Mouse (Mus musculus): Measurements from ENCODE around the gene Mcat. TPM values are rescaled to one million over a fixed set of nuclear protein-coding genes. Genes with fewer than 3 reads are reported as not detected.

Gene Mcat
- polyA plus RNA-seq, 1 experiment from 2014 or later: 43.1 TPM

DNA sequence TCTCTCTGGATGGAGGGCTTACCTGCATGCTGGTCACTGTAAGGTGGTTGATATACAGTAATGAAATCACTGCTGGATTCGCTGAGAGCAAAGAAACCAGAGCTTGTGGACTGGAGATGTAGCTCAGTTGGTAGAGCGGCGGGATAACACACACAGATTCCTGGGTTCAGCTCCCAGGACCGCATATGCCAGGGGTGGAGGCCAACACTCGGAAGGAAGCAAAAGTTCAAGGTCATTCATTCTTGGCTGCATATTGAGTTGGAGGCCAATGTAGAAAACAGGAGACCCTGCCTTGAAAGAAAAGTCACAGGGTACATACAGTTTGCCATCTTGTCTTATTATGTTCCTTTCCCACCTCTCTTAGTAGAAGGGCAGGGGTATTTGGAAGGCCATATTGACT, 33.8 kb downstream of the Mcat start:
- TF ChIP-seq CTCF (IDR thresholded peaks at IDR 0.05; ENCODE audit: low read depth): no peak
- 64% methylated on average over 5 of the region's 5 CpGs for WGBS
- Histone ChIP-seq H3K4me3 (ENCODE audit: low read depth, low read length) (no peak overlapping the region), H3K9me3 (ENCODE audit: low read depth, low read length) (no peaks in the 10 kb centered on the region), H3K36me3 (ENCODE audit: insufficient read depth) (no peaks in the 10 kb centered on the region), H3K27ac (ENCODE audit: low read depth) (peak overlapping the region; percentile 16; the same call in 1 of the 2 replicates), H3K27me3 (ENCODE audit: insufficient read depth, low read length) (peaks cover 25% of the 10 kb centered on the region), H3K4me2 (no peak overlapping the region), H3K9ac (no peak overlapping the region), H3K4me1 (ENCODE audit: insufficient read depth) (peaks cover 3% of the 10 kb centered on the region)
- peak; percentile 46 for DNase-seq
- no peak for ATAC-seq (ENCODE audit: insufficient read depth)

DNA sequence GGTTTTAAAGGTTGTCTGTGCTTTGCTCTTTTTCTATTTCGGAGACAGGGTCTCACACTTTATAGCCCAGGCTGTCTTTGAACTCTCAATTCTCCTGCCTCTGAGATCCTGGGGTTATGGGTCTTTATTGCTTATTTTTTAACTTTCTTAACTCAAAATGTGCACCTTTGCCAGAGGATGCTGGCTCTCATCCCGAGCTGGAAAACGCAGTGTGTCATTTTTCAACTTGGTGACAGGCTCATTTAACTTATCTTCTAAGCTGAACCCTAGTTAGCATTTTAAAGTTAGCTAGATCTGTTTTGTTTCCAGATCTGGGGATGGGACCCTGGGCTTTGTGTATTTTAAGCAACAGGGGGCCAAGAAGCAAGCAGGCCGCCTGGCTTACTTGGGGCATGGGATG, 34.7 kb downstream of the Mcat start:
- H3K27ac ChIP-seq (ENCODE audit: low read depth): no peak overlapping the region
- no peak overlapping the region for H3K4me2 ChIP-seq
- no peak for TF ChIP-seq CTCF (IDR thresholded peaks at IDR 0.05; ENCODE audit: low read depth)
- 47% methylated on average over 4 of the region's 4 CpGs for WGBS
- peaks cover 25% of the 10 kb centered on the region for H3K27me3 ChIP-seq (ENCODE audit: insufficient read depth, low read length)
- H3K4me1 ChIP-seq (ENCODE audit: insufficient read depth): peaks cover 3% of the 10 kb centered on the region
- H3K4me3 ChIP-seq (ENCODE audit: low read depth, low read length): no peak overlapping the region
- no peak for ATAC-seq (ENCODE audit: insufficient read depth)
- no peak overlapping the region for H3K9ac ChIP-seq
- H3K9me3 ChIP-seq (ENCODE audit: low read depth, low read length): no peaks in the 10 kb centered on the region
- no peak for DNase-seq
- H3K36me3 ChIP-seq (ENCODE audit: insufficient read depth): no peaks in the 10 kb centered on the region

DNA sequence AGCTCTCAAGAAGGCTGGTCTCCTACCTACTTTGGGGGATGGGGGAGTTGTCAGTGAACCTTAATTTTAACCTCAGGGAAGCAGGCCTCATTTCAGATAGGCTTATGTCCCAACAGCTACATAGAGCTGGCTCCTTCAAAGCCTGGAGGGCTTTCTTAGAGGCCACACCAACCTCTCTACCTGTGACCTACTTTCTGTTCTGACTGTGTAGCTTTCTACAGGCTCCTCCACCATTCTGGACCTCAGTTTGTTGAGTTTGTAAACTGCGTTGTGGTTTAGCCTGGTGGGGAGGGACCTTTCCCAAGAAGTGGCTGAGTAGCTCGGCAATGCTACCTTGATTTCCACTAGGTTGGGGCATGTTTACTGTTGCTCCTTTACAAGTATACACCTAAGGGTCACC, 35.8 kb downstream of the Mcat start:
- H3K4me2 ChIP-seq: peak overlapping the region; percentile 93
- no peaks in the 10 kb centered on the region for H3K9me3 ChIP-seq (ENCODE audit: low read depth, low read length)
- WGBS: 63% methylated on average over 2 of the region's 2 CpGs
- peak overlapping the region; percentile 54; the same call in 1 of the 2 replicates for H3K9ac ChIP-seq
- no peak overlapping the region for H3K27ac ChIP-seq (ENCODE audit: low read depth)
- H3K36me3 ChIP-seq (ENCODE audit: insufficient read depth): no peaks in the 10 kb centered on the region
- no peak for TF ChIP-seq CTCF (IDR thresholded peaks at IDR 0.05; ENCODE audit: low read depth)
- H3K4me3 ChIP-seq (ENCODE audit: low read depth, low read length): peak overlapping the region; percentile 59
- H3K4me1 ChIP-seq (ENCODE audit: insufficient read depth): peaks cover 3% of the 10 kb centered on the region
- ATAC-seq (ENCODE audit: insufficient read depth): no peak
- peaks cover 25% of the 10 kb centered on the region for H3K27me3 ChIP-seq (ENCODE audit: insufficient read depth, low read length)
- DNase-seq: no peak

DNA sequence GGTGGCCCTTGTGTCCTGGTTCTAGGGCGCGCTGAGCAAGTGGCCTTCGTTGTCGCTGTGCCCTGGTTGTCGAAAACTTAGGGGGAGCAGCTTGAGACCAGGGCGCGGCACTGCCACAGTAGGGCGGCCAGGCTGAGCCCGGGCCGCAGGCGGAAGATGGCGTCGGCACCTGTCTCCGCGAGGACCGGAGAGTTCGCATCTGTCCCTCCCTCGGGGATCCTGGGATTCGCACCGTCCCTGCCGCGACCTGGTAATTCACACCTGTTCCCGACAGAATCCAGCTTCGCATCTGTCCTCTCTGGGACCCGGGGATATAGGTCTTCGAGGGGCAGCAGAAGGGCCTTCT, 36.5 kb downstream of the Mcat start:
- Histone ChIP-seq H3K4me1 (ENCODE audit: insufficient read depth) (peaks cover 3% of the 10 kb centered on the region), H3K27ac (ENCODE audit: low read depth) (no peak overlapping the region)

DNA sequence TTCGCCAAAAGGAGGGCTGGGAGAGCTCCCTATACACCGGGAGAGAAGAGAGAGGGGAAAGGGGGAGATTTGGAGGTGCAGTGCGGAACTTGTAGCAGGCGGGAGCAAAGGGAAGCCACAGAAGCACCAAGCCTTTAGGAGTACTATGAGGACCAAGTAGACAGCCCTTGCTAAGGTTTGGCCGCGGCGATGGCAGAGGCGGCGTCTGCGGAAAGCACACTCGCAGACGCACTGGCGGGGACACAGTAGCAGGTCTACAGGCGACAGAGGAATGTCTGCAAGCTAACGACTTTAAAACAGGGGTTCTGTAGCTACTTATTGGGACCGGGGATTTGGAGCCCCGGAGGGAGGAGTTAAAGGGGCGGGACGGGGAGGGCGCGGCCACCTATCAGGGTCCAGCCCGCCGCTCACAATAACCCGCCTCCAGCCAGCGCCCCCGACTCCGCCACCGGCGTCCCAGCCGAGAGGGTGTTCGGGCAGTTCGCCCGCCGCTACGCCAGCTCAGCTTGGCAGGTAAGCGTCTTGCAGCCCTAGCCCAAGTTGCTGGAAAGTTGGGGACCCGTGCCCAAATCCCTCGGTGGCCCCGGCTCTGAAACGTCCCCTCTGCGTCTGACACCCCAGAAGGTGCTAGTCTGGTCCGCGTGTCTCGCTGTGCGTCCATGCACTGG, 37.0 kb downstream of the Mcat start, which contains the start of gene Bik:
TSS of gene Bik (plus strand) at position 439 of the 668 bp plus-strand sequence.
- no peak for TF ChIP-seq CTCF (IDR thresholded peaks at IDR 0.05; ENCODE audit: low read depth)
- no peaks in the 10 kb centered on the region for H3K36me3 ChIP-seq (ENCODE audit: insufficient read depth)
- H3K4me2 ChIP-seq: peak within 1 kb of the TSS; percentile 93
- peaks cover 3% of the 10 kb centered on the region for H3K4me1 ChIP-seq (ENCODE audit: insufficient read depth)
- H3K9ac ChIP-seq: peak within 1 kb of the TSS; percentile 54
- ATAC-seq (ENCODE audit: insufficient read depth) (peak; percentile 76), DNase-seq (peak; percentile 73)
- H3K27ac ChIP-seq (ENCODE audit: low read depth): no peak within 1 kb of the TSS
- H3K4me3 ChIP-seq (ENCODE audit: low read depth, low read length): peak within 1 kb of the TSS; percentile 59
- under 1% methylated on average over 45 of the region's 45 CpGs for WGBS
- H3K27me3 ChIP-seq (ENCODE audit: insufficient read depth, low read length): peaks cover 25% of the 10 kb centered on the region
- H3K9me3 ChIP-seq (ENCODE audit: low read depth, low read length): no peaks in the 10 kb centered on the region

More for the DNA sequence above, 36.5 kb downstream of the Mcat start:
- H3K9ac ChIP-seq: peak overlapping the region; percentile 54
- H3K9me3 ChIP-seq (ENCODE audit: low read depth, low read length): no peaks in the 10 kb centered on the region
- H3K4me2 ChIP-seq: peak overlapping the region; percentile 93
- TF ChIP-seq CTCF (IDR thresholded peaks at IDR 0.05; ENCODE audit: low read depth): no peak
- no peaks in the 10 kb centered on the region for H3K36me3 ChIP-seq (ENCODE audit: insufficient read depth)
- peaks cover 25% of the 10 kb centered on the region for H3K27me3 ChIP-seq (ENCODE audit: insufficient read depth, low read length)
- 2% methylated on average over 26 of the region's 26 CpGs for WGBS
- ATAC-seq (ENCODE audit: insufficient read depth) (peak; percentile 39; the same call in 1 of the 2 replicates), DNase-seq (no peak)
- peak overlapping the region; percentile 59 for H3K4me3 ChIP-seq (ENCODE audit: low read depth, low read length)

DNA sequence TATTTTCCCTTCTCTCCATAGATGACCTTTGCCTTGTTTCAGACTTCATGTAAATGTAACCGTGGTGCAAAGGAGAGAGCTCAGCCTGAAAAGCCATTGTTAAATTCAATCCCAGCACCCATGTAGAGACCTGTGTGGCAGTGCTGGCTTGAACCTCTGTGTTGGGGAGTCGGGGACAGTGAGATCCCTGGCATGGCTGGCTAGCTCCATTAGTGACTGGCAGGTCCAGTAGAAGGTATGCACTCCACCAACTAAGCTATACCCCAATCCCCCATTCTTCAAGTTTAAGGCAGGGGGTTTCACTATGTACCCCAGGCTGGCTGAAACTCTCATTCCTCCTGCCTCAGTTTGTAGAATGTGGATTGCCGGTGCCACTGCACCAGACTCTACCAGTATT, 39.3 kb downstream of the Mcat start:
- H3K9ac ChIP-seq: no peak overlapping the region
- ATAC-seq (ENCODE audit: insufficient read depth) (no peak), DNase-seq (no peak)
- 64% methylated on average over 3 of the region's 3 CpGs for WGBS
- H3K27ac ChIP-seq (ENCODE audit: low read depth): no peak overlapping the region
- no peak overlapping the region for H3K4me2 ChIP-seq
- no peaks in the 10 kb centered on the region; the same call in 1 of the 2 replicates for H3K4me1 ChIP-seq (ENCODE audit: insufficient read depth)
- H3K27me3 ChIP-seq (ENCODE audit: insufficient read depth, low read length): peaks cover 25% of the 10 kb centered on the region
- no peak overlapping the region for H3K4me3 ChIP-seq (ENCODE audit: low read depth, low read length)
- H3K9me3 ChIP-seq (ENCODE audit: low read depth, low read length): no peaks in the 10 kb centered on the region
- TF ChIP-seq CTCF (IDR thresholded peaks at IDR 0.05; ENCODE audit: low read depth): no peak
- no peaks in the 10 kb centered on the region for H3K36me3 ChIP-seq (ENCODE audit: insufficient read depth)

DNA sequence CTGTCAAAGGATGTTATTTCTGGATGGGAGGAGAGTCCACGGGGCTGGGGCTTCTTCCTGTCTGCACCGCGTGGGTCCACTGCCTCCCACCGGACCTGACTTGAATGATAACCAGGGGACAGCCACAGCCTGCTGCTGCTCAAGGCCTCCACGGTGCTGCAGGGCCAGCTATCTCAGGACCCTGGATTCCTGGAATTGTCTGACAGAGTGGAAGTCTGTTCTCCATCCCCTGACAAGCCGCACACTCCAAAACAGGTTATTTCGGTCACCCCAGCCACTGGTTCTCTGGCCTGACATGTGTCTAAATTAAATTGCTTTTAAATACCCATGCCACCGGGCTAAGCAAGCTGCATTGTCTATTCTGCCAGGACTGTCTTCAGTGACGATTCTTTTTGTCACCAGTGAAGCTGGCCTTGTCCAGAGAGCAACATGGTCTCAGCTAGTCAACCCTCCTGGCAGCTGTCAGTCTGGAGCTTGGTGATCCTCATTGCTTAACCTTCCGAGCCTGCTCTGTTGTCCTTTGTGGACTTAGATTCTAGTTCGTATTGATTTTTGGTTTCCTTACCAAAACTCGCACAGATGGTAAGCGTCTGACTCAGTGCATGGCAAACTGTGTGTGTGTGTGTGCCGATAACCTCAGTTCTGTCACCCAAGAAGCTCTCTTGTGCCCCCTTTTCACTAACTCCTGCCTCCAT, 39.8 kb downstream of the Mcat start:
- Histone ChIP-seq H3K27ac (ENCODE audit: low read depth) (no peak overlapping the region; the same call in 1 of the 2 replicates), H3K9me3 (ENCODE audit: low read depth, low read length) (no peaks in the 10 kb centered on the region), H3K4me1 (ENCODE audit: insufficient read depth) (no peaks in the 10 kb centered on the region; the same call in 1 of the 2 replicates), H3K27me3 (ENCODE audit: insufficient read depth, low read length) (peaks cover 25% of the 10 kb centered on the region), H3K4me2 (no peak overlapping the region), H3K36me3 (ENCODE audit: insufficient read depth) (no peaks in the 10 kb centered on the region), H3K9ac (no peak overlapping the region), H3K4me3 (ENCODE audit: low read depth, low read length) (no peak overlapping the region)
- ATAC-seq (ENCODE audit: insufficient read depth) (0 out of 2 replicates have a peak, but pooled peaks have one; percentile 16), DNase-seq (no peak)
- TF ChIP-seq CTCF (IDR thresholded peaks at IDR 0.05; ENCODE audit: low read depth): no peak
- 45% methylated on average over 14 of the region's 14 CpGs for WGBS

Measured in lung, embryonic 14.5 days (tissue).